Mouse (Mus musculus) gastrocnemius, postnatal 14 days (tissue): ENCODE data around the gene Errfi1. TPM values are rescaled to one million over a fixed set of nuclear protein-coding genes. Genes with fewer than 3 reads are reported as not detected.

Experiments used
- DNase-seq: peaks from one replicate; pipeline ENCODE4 v3.0.0; 2021; ENCODE audit warnings: mixed read lengths
- intact Hi-C: fragments of 180-260 bp; cut with DNase I; formaldehyde crosslinking; loops from one replicate; pipeline ENCODE4 v1.15.1; 2025; ENCODE audit warnings: low total_unique reads
- total RNA-seq, 2 experiments: library from RNA; stranded (reverse); gene quantifications; 2 replicates each; pipeline ENCODE4 v1.2.3; 2021

Gene Errfi1
- total RNA-seq, 2 experiments from 2014 or later: 17.0 to 34.2 TPM

DNA sequence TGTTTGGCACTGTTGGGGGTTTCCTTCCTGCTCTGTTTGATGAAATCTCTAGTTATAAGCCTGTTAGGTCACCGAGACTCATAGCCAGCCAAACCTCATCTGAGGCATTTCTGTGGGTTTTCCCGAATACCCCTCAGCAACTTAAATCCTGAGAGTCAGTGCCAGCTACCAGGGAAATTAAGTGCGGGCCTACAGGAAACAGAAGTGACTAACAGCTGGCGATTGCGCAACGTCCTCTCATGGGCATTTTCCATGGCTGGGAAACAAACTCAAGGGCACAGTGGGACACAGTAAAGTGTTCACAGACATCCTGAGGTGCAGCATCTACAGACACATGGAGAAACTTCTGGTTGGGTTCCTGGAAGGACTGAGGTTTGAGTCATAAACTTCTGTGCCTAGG is 16.3 kb upstream of the Errfi1 start:
- intact Hi-C loops: no loop called here
- DNase-seq: peak; percentile 58

DNA sequence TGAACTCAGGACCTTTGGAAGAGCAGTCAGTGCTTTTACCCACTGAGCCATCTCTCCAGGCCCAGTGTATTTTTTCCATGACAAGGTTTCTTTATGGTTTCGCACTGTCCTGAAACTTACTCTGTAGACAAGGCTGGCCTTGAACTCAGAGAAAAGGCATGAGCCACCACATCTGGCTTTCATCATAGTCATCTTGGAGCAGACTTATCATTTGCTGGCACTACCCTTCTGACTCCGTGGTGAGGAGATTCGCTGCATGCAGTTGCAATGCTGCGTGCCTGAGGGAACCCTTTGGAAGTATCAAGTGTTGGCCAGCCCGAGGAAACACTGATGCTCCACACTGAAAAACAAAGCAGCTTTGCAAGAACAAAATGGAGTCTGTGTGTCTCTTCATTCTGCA is 11.7 kb upstream of the Errfi1 start:
- intact Hi-C loops: no loop called here
- DNase-seq: no peak

DNA sequence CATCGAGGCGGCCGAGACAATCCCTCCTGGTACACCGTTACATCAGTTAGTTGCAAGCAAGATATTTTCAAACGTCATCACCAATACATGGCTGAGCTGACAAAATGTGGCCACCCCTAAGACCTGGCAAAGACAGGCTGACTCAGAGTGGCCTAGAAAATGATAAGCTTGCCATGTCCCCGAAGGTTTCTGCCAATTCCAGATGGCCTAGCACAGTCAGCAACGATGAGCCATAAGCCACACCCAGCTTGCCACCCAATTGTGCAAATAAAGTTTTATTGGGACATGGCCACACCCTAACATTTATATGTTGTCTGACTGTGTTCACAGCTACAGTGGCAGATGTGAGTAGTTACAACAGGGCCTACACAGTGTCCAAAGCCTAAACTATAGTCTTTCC is 10.5 kb upstream of the Errfi1 start:
- intact Hi-C loops: no loop called here
- DNase-seq: no peak

DNA sequence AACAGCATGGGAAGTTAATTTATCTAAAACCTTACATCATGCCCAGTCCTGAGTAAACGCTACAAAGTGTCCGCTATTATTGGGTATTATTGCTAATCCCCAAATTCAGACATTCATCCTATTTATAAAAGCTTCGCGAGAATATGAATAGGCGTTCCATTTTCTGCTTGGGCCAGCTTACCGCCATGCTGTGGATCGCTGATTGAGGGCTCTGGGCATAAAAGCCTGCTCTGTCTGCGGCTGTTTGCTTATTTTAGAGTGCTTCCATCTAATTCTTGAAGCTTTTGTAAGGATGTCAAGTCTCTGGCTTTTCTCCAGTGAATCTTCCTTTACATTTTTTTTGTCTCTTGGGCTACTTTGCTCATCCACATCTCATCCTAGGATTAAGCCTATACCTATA is 7.4 kb upstream of the Errfi1 start:
- intact Hi-C loops: no loop called here
- DNase-seq: no peak

DNA sequence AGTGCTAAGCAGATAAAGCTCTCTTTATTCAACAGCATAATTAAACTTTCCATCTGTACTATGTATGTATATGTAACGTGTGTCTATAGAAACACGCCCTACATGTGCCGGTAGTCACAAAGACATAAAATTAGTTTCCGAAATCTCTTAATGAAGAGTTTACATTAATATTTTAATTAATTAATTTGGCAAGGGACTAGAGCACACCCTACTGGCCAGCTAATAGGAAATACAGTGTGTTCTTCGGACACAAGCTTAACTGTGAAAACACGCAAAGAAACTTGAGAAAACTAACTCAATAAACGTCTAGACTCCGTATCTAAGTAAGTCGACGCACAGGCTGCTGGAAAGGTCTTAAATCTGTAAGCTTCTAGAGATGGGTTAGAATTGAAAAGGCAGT is 3.8 kb upstream of the Errfi1 start:
- intact Hi-C loops: loop anchor here (5.0 kb wide), 2 partner anchors 47 to 188 kb away; no protein-coding TSS in a partner anchor

DNA sequence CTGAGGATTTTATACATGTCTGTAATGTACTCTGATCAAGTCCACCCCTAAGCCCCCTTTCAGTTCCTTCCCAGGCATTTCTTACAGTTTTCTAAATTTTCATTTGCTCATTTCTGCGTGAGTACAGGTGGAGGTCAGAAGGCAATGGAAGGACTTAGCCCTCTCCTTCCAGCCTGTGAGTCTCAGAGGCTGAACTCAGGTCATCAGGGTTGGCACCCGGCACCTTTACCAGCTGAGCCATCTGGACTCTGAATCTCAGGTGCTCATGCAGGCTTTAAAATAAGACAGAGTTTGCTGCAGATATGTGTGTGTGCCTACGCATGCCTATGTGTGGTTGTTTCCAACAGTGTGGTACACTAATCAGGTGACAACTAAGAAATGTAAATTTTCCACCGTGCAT is 2.8 kb upstream of the Errfi1 start:
- intact Hi-C loops: loop anchor here (5.0 kb wide), 2 partner anchors 46 to 189 kb away; no protein-coding TSS in a partner anchor
- DNase-seq: no peak

More for the DNA sequence above, 3.8 kb upstream of the Errfi1 start:
- DNase-seq: no peak

DNA sequence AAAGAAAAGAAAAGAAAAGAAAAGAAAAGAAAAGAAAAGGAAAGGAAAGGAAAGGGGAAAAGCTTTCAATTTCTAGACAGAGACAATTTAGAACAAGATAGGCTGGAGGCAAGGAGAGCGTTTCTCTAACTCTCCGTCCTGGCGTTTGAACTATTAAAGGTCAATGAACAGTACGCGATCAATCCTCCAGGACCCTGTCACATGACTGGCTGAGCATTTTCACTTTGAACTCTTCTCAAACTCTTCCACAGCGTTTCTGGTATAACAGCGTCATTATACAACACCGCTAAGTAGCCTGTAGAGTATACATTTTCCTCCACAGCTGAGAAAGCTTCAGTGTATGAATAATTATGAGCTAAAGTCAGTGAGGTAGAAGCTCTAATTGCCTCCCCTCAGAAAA is 1.7 kb upstream of the Errfi1 start:
- no peak for DNase-seq
- intact Hi-C loops: loop anchor here (5.0 kb wide), 2 partner anchors 45 to 190 kb away; no protein-coding TSS in a partner anchor

DNA sequence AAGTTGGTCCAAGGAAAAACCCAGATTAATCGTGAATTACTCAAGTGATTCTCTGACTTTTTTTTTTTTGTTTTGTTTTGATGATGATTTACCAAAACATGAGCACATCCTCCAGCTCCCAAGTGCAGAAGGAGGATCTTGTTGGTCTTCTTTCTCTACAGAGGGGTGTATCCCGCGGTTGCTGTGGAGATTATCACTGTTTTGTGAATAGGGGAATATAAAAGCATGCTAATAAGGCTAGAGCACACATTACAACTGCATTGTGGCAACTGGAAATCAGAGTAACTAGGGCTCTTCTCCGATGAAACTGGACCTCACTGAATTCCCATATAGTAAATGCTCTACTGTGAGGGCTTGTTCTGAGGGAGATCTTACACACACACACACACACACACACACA is 1.2 kb upstream of the Errfi1 start:
- intact Hi-C loops: loop anchor here (5.0 kb wide), 2 partner anchors 45 to 190 kb away; no protein-coding TSS in a partner anchor
- DNase-seq: no peak

DNA sequence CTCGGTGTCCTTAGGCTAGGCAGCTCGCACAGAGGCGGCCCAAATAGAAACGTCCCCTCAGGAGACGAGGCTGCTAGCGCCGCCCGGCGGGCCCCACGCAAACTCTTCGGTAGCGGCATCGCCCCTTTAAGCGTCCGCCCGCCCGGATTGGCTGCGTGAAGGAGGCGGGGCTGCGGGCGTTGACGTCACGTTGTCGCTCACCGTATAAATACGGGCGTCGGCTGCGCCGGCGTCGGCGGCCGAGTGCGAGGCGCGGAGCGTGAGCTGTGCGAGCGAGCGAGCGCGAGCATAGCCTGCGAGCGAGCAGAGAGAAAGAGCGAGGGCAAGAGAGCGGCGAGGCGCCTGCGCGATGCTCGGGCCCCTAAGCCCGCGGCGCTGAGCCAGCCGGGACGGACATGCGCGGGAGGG is 1.1 kb downstream of the Errfi1 start:
- intact Hi-C loops: loop anchor here (5.0 kb wide), 2 partner anchors 42 to 193 kb away; no protein-coding TSS in a partner anchor
- peak; percentile 97 for DNase-seq

DNA sequence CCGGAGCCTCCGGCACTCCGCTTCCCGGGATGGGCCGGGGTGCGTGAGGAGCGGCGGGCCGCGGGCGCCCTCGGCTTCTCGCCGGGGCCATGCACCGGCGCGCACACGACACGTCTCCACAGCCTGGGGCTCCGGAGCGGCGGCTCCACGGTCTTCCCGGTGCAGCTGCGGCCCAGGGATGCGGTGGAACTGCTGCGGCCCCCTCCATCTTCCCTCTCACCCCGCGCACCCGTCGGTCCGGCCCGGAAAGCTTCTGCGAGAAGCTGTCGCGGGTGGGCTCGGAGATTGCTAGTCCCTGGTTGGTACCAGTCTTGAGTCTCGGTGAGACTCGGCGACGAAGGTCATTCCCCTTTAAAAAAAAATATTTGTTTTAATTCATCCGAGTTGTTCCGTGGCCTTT is 1.6 kb downstream of the Errfi1 start:
- no peak for DNase-seq
- intact Hi-C loops: no loop called here

DNA sequence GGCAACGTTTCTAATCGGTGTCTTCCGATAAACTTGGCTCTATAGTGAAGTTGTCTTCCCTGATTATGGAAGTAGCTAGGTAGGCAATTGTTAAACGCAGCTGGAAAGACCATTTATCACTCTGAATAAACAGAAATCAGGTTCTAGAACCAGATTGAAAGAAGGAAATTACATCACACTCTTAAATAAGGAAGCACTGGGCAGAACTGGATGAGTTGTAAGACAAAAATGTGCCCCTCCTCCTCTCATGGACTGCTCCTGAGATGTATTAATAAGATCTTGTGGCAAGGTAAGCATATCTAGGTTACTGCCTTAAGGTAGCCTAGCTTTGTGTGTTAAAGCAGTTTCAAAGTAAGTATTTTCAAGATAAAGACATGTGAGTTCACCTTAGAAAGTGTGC is 6.8 kb downstream of the Errfi1 start:
- DNase-seq: no peak
- intact Hi-C loops: no loop called here

DNA sequence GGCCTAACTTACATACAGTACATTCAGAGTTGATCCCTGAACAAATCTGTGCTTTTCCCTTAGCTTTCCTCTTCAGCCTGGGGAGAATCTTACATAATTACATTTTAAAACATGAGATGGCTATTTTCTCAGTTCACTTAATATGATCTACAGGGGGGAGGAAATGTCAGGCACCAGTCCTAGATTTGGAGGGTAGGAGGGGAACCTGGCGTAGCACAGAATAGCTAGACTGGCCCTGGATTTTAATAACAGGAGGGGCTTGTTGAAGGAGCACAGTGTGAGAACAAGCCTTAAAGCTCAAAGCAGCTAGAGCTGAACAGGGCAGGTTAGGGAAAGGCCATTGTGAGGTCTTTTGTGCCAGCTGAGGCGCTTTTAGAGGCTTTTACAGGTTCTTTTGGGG is 7.4 kb downstream of the Errfi1 start:
- intact Hi-C loops: no loop called here

DNA sequence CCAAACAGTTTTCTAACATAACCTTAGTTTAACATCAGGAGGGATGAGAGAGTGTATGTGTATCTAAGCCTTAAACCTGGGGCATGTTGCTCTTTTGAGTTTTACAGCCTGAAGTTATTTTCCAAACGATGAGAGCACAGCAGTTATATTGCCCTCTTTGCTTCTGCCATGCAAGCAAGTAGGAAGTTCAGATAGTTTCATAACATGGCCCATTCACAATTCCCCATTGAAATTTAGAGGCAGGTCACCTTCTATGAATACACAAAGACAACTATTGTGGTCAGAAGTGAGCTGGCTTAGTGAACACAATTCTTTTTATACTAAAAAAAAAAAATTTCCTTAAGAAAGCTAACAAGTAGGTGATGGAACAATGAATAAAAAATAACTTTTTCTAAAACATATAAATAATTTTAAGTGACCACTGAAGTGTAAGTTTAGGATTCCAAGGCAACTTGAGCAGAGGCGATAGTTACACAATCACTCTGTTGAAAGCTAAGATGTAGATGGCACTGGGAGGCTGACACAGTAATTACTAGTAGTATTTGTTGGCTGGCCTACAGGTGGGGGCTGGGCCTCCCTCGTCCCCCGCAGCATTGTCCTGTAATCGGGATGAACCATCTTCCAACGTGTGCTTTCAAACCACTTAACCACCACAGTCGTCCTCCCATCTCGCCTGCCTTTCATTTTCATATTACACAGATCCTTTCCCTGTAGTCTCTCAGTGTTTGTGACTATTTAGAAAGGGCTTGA is 9.1 kb downstream of the Errfi1 start:
- intact Hi-C loops: no loop called here
- DNase-seq: no peak

More for the DNA sequence above, 7.4 kb downstream of the Errfi1 start:
- no peak for DNase-seq

DNA sequence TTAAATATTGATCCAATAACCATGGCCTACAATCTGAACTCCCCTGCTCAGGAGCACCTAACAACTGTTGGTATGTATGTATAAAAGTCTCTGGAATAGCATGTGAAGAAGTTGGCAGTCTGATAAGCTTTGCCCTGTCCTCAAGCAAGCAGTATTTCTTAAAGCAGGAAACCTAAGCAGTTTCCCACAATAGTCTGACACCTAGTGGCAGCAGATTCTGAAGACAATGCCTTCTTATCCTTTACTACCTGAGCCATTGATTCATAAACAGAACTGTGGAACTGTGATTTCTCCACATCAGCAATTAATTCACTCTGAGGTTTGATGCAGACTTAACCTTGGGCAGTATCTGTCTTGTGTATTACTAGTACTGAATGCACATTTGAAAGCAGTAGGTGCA is 11.7 kb downstream of the Errfi1 start:
- DNase-seq: no peak
- intact Hi-C loops: no loop called here

DNA sequence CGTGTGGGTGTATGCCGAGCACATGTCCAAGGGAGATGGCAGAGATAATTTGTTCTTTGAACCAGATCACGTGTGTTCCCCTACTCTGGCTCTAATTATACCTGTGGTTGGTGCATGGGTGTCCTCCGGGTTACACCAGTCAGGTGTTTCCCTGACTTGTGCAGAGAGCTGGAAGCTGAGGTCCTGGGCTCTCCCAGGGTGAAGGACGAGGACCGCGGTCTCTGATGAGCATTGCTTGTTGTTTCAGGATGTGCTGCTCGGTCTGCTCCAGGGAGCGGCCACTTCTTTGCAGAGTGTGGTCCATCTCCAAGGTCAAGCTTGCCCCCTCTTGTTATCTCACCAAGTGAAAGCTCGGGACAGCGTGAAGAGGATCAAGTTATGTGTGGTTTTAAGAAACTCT is 12.3 kb downstream of the Errfi1 start:
- intact Hi-C loops: no loop called here
- no peak for DNase-seq

DNA sequence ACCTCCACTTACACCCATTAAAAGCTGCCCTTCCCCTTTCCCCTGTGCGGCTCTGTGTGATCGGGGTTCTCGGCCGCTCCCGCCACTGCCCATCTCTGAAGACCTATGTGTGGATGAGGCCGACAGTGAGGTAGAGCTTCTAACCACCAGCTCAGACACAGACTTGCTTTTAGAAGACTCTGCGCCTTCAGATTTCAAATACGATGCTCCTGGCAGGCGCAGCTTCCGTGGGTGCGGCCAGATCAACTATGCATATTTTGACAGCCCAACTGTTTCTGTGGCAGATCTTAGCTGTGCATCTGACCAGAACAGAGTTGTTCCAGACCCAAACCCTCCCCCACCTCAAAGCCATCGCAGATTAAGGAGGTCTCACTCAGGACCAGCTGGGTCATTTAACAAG is 12.8 kb downstream of the Errfi1 start:
- DNase-seq: no peak
- intact Hi-C loops: no loop called here

DNA sequence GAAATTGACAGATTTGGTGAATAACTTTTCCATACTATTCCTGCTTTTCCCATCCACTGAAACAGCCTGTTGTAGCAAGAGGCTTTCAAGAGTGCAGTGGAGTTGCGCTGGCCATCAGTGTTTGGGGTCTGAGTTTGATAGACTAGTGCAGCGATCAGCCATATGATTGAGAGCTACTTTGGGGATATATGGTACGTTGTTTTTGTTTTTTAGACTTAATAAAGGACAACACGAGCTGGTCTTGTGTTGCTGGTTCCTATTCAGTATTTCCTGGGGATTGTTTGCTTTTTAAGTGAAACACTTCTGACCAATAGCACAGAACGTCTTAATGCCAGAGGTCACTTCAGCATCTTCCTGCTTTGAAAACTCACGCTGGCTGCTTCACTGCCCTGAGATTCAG is 14.4 kb downstream of the Errfi1 start:
- intact Hi-C loops: no loop called here
- no peak for DNase-seq

DNA sequence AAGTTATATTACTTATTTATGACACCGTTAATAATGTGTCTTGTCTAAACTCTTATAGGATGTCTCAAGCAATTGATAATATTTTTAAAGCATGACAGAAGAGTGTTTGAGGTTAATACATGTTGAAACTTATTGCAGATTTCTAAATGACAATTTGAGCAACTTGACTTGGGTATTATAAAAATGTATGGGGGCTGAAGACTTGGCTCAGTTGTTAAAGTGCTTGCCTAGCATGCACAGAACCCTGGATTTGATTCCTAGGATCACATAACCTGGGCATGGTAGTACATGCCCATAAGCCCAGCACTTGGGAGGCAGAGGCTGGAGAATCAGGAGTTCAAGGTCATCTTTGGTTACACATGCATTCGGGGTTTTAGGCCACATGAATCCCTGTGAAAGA is 15.1 kb downstream of the Errfi1 start:
- intact Hi-C loops: no loop called here
- DNase-seq: no peak

DNA sequence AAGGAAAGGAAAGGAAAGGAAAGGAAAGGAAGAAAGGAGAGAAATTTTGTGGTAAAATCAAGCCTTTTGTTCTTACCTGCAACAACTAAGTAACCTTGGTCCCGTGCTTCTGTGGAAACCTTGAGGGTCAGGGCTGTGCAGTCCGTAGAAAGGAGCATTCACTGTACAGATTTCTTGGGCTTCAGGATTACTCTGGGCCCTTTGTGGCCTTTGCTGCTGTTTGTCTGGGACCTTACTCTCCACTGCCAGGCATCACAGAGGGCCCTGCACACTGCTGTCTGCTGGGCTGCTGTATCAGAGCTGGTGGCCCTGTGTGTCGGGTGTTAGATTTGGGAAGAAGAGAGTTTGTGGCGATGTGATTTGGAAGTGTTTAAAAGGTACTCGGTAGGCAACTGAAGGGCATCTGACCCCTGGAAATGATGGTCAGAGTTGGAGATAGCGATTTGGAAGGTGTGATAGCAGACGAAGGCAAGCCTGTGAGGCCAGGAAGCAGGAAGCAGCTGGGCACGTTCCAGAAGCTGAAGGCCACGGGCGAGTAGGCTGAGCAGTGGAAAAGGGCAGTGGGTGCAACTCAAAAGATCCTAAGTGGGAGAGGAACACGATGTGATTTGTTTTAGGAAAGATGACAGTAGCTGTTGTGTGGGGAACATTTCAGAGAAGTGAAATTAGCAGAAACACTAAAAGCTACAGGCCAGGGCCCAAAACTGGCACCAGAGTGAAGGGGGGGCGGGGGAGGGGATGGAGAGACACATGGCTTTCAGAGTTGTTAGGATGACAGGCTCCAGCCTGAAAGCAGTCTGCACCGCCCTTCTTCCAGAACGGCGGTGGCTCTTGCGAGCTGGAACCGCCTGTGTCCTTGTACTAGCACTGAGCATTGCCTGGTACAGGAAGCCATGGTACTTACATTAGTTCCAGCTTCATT is 15.8 kb downstream of the Errfi1 start:
- intact Hi-C loops: no loop called here
- no peak for DNase-seq

DNA sequence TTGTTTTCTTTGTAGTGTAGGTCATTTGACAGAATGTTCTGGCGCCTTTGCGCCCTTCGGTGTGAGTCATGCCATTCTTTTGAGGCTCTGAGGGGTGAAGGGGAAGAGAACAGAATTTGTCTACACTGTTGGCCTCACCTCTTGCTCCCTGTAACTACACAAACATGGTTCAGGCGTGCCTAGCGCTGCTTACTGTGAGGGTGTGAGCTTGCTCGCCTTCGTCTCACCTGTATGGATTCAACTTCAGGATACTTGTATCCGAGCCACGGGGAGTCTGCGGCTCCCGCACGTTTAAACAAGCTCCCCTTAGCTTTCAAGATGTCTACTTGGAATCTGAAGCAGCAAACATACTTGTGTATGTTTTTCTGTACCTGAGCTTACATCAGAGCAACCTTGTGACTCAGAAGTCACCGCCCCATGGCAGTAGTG is 17.3 kb downstream of the Errfi1 start:
- no peak for DNase-seq
- intact Hi-C loops: no loop called here
